Mouse (Mus musculus) gastrocnemius, postnatal 14 days (tissue): ENCODE data around the gene Cd79b. TPM values are rescaled to one million over a fixed set of nuclear protein-coding genes. Genes with fewer than 3 reads are reported as not detected.
"Not testable (repeated sequence)": the region's sequence is repeated elsewhere in the genome, so short reads cannot be mapped to it uniquely, and the experiment has no call there.

Experiments
- DNase-seq: peaks from one replicate; pipeline ENCODE4 v3.0.0; 2021; ENCODE audit warnings: mixed read lengths
- intact Hi-C: fragments of 180-260 bp; cut with DNase I; formaldehyde crosslinking; loops from one replicate; pipeline ENCODE4 v1.15.1; 2025; ENCODE audit warnings: low total_unique reads
- long read RNA-seq, 2 experiments: library from polyadenylated mRNA; stranded (forward); transcript quantifications; one replicate each; pipeline ENCODE4 v2.0.0; 2021
- total RNA-seq, 2 experiments: library from RNA; stranded (reverse); gene quantifications; 2 replicates each; pipeline ENCODE4 v1.2.3; 2021

Cd79b gene
- total RNA-seq, result 1 to 10 TPM; 1.0 to 1.1 TPM
- long read RNA-seq, experiment 1, partial matches to known transcripts, result 0 of 2 reads
- long read RNA-seq, experiment 1, other reads (novel, unspliced or antisense), result 1 of 2 reads
- long read RNA-seq, experiment 2, result 0 reads

- intact Hi-C loops, result no loop called here
- DNase-seq, result no peak
Observed at GRCm38 (mm10) chr11:106314333-106314812, at the start of gene Cd79b. Gene Cd79b, minus strand, starts transcription at chr11:106314762.

- intact Hi-C loops, result no loop called here
- DNase-seq, result no peak
Observed at GRCm38 (mm10) chr11:106359350-106359749, 44.8 kb upstream of the Cd79b start.

GRCm38 (mm10) chr11:106355382-106356128 is 41.0 kb upstream of the Cd79b start:
- peak; percentile 48 for DNase-seq
- intact Hi-C loops, result no loop called here

- no peak for DNase-seq
- intact Hi-C loops, result no loop called here
Observed at GRCm38 (mm10) chr11:106354181-106354580, 39.6 kb upstream of the Cd79b start.

- no peak for DNase-seq
- intact Hi-C loops, result no loop called here
Observed at GRCm38 (mm10) chr11:106353188-106353587, 38.6 kb upstream of the Cd79b start, which contains the start of gene Scn4a. Gene Scn4a, minus strand, starts transcription at chr11:106353288.

GRCm38 (mm10) chr11:106351941-106352340 is 37.4 kb upstream of the Cd79b start:
- intact Hi-C loops, result no loop called here

GRCm38 (mm10) chr11:106351253-106351652 is 36.7 kb upstream of the Cd79b start:
- no peak for DNase-seq
- intact Hi-C loops, result no loop called here

More at GRCm38 (mm10) chr11:106351941-106352340, 37.4 kb upstream of the Cd79b start:
- DNase-seq, result no peak

GRCm38 (mm10) chr11:106350853-106351252 is 36.3 kb upstream of the Cd79b start:
- intact Hi-C loops, result no loop called here
- peak; percentile 64 for DNase-seq

- DNase-seq, result no peak
- intact Hi-C loops, result no loop called here
Observed at GRCm38 (mm10) chr11:106349772-106350171, 35.2 kb upstream of the Cd79b start.

- intact Hi-C loops, result no loop called here
- no peak for DNase-seq
Observed at GRCm38 (mm10) chr11:106344910-106345309, 30.3 kb upstream of the Cd79b start.

- intact Hi-C loops, result no loop called here
- DNase-seq, result peak; percentile 52
Observed at GRCm38 (mm10) chr11:106340990-106341520, 26.5 kb upstream of the Cd79b start.

- intact Hi-C loops, DNase-seq: not testable (repeated sequence)
Observed at GRCm38 (mm10) chr11:106339323-106339722, 24.8 kb upstream of the Cd79b start.

- DNase-seq, result no peak
- intact Hi-C loops, result no loop called here
Observed at GRCm38 (mm10) chr11:106338870-106339269, 24.3 kb upstream of the Cd79b start.

GRCm38 (mm10) chr11:106338029-106338428 is 23.5 kb upstream of the Cd79b start:
- intact Hi-C loops, result no loop called here
- DNase-seq, result no peak

- DNase-seq, result peak; percentile 64
- intact Hi-C loops, result no loop called here
Observed at GRCm38 (mm10) chr11:106334066-106334465, 19.5 kb upstream of the Cd79b start.

GRCm38 (mm10) chr11:106332458-106332857 is 17.9 kb upstream of the Cd79b start:
- intact Hi-C loops, result no loop called here
- DNase-seq, result no peak

- DNase-seq, result no peak
- intact Hi-C loops, result no loop called here
Observed at GRCm38 (mm10) chr11:106329682-106330081, 15.1 kb upstream of the Cd79b start.

GRCm38 (mm10) chr11:106329128-106329527 is 14.6 kb upstream of the Cd79b start:
- DNase-seq, result no peak
- intact Hi-C loops, result no loop called here

GRCm38 (mm10) chr11:106328521-106328920 is 14.0 kb upstream of the Cd79b start:
- peak; percentile 56 for DNase-seq
- intact Hi-C loops, result no loop called here

GRCm38 (mm10) chr11:106326475-106326874 is 11.9 kb upstream of the Cd79b start:
- intact Hi-C loops, result no loop called here
- no peak for DNase-seq
